Mouse (Mus musculus): Measurements from ENCODE around the gene Sec61b. TPM values are rescaled to one million over a fixed set of nuclear protein-coding genes. Genes with fewer than 3 reads are reported as not detected.

The Sec61b gene
- total and polyA plus RNA-seq, 2 experiments from 2014 or later, result 228 to 247 TPM

GRCm38 (mm10) chr4:47497811-47498385, 23.4 kb downstream of the Sec61b start:
- DNase-seq (ENCODE audit: low spot score), result no peak
- 65% methylated on average over 7 of the region's 7 CpGs for WGBS

GRCm38 (mm10) chr4:47499121-47499545, 24.7 kb downstream of the Sec61b start:
- H3K4me2 ChIP-seq (ENCODE audit: low read depth, low read length), result no peak overlapping the region
- ATAC-seq, result no peak
- WGBS, result 70% methylated on average over 10 of the region's 10 CpGs

More at GRCm38 (mm10) chr4:47497811-47498385, 23.4 kb downstream of the Sec61b start:
- Histone ChIP-seq H3K36me3 (ENCODE audit: insufficient read depth, low read length) (no peaks in the 10 kb centered on the region), H3K9ac (replicated peaks; ENCODE audit: low read length) (no peak overlapping the region), H3K4me2 (ENCODE audit: low read depth, low read length) (no peak overlapping the region), H3K4me1 (ENCODE audit: insufficient read depth, low read length) (no peaks in the 10 kb centered on the region), H3K9me3 (ENCODE audit: low read length) (no peaks in the 10 kb centered on the region), H3K27me3 (ENCODE audit: insufficient read depth, low read length) (no peaks in the 10 kb centered on the region), H3K4me3 (ENCODE audit: low read length) (no peak overlapping the region), H3K27ac (no peak overlapping the region)
- ATAC-seq, result no peak
- TF ChIP-seq CTCF (IDR thresholded peaks at IDR 0.05; ENCODE audit: low read depth), result no peak

GRCm38 (mm10) chr4:47502546-47502971, 28.1 kb downstream of the Sec61b start:
- DNase-seq (ENCODE audit: low spot score), result peak; percentile 79
- no peaks in the 10 kb centered on the region for H3K36me3 ChIP-seq (ENCODE audit: insufficient read depth, low read length)
- ATAC-seq, result peak; percentile 66; the same call in 1 of the 2 replicates
- no peaks in the 10 kb centered on the region for H3K4me1 ChIP-seq (ENCODE audit: insufficient read depth, low read length)
- H3K27ac ChIP-seq, result no peak overlapping the region
- no peak overlapping the region for H3K4me3 ChIP-seq (ENCODE audit: low read length)
- H3K9me3 ChIP-seq (ENCODE audit: low read length), result no peaks in the 10 kb centered on the region
- H3K9ac ChIP-seq (replicated peaks; ENCODE audit: low read length), result no peak overlapping the region
- 0 out of 2 replicates have a peak overlapping the region, but pooled peaks have one; percentile 10 for H3K4me2 ChIP-seq (ENCODE audit: low read depth, low read length)
- 33% methylated on average over 4 of the region's 4 CpGs for WGBS
- peak; percentile 85 for TF ChIP-seq CTCF (IDR thresholded peaks at IDR 0.05; ENCODE audit: low read depth)
- H3K27me3 ChIP-seq (ENCODE audit: insufficient read depth, low read length), result no peaks in the 10 kb centered on the region

More at GRCm38 (mm10) chr4:47499121-47499545, 24.7 kb downstream of the Sec61b start:
- no peaks in the 10 kb centered on the region for H3K4me1 ChIP-seq (ENCODE audit: insufficient read depth, low read length)
- no peak overlapping the region for H3K4me3 ChIP-seq (ENCODE audit: low read length)
- TF ChIP-seq CTCF (IDR thresholded peaks at IDR 0.05; ENCODE audit: low read depth), result no peak
- no peaks in the 10 kb centered on the region for H3K9me3 ChIP-seq (ENCODE audit: low read length)
- H3K9ac ChIP-seq (replicated peaks; ENCODE audit: low read length), result no peak overlapping the region
- no peaks in the 10 kb centered on the region for H3K36me3 ChIP-seq (ENCODE audit: insufficient read depth, low read length)
- H3K27ac ChIP-seq, result no peak overlapping the region
- DNase-seq (ENCODE audit: low spot score), result no peak
- no peaks in the 10 kb centered on the region for H3K27me3 ChIP-seq (ENCODE audit: insufficient read depth, low read length)

- peak; percentile 28 for DNase-seq (ENCODE audit: low spot score)
- TF ChIP-seq CTCF (IDR thresholded peaks at IDR 0.05; ENCODE audit: low read depth), result no peak
Observed at GRCm38 (mm10) chr4:47503045-47503444, 28.6 kb downstream of the Sec61b start.

GRCm38 (mm10) chr4:47504841-47505517, 30.5 kb downstream of the Sec61b start:
- Histone ChIP-seq H3K27ac (no peak overlapping the region), H3K36me3 (ENCODE audit: insufficient read depth, low read length) (no peaks in the 10 kb centered on the region), H3K9me3 (ENCODE audit: low read length) (no peaks in the 10 kb centered on the region), H3K4me1 (ENCODE audit: insufficient read depth, low read length) (no peaks in the 10 kb centered on the region), H3K4me2 (ENCODE audit: low read depth, low read length) (no peak overlapping the region), H3K9ac (replicated peaks; ENCODE audit: low read length) (no peak overlapping the region), H3K4me3 (ENCODE audit: low read length) (no peak overlapping the region), H3K27me3 (ENCODE audit: insufficient read depth, low read length) (no peaks in the 10 kb centered on the region)
- WGBS, result 88% methylated on average over 10 of the region's 10 CpGs
- no peak for TF ChIP-seq CTCF (IDR thresholded peaks at IDR 0.05; ENCODE audit: low read depth)
- no peak for ATAC-seq
- no peak for DNase-seq (ENCODE audit: low spot score)

More at GRCm38 (mm10) chr4:47503045-47503444, 28.6 kb downstream of the Sec61b start:
- no peaks in the 10 kb centered on the region for H3K4me1 ChIP-seq (ENCODE audit: insufficient read depth, low read length)
- H3K9ac ChIP-seq (replicated peaks; ENCODE audit: low read length), result no peak overlapping the region
- WGBS, result 74% methylated on average over 6 of the region's 6 CpGs
- no peaks in the 10 kb centered on the region for H3K27me3 ChIP-seq (ENCODE audit: insufficient read depth, low read length)
- no peak overlapping the region for H3K27ac ChIP-seq
- no peak for ATAC-seq
- H3K4me2 ChIP-seq (ENCODE audit: low read depth, low read length), result 0 out of 2 replicates have a peak overlapping the region, but pooled peaks have one; percentile 10
- H3K36me3 ChIP-seq (ENCODE audit: insufficient read depth, low read length), result no peaks in the 10 kb centered on the region
- H3K9me3 ChIP-seq (ENCODE audit: low read length), result no peaks in the 10 kb centered on the region
- no peak overlapping the region for H3K4me3 ChIP-seq (ENCODE audit: low read length)

GRCm38 (mm10) chr4:47518551-47519181, 44.2 kb downstream of the Sec61b start:
- TF ChIP-seq CTCF (IDR thresholded peaks at IDR 0.05; ENCODE audit: low read depth), result no peak
- Histone ChIP-seq H3K9ac (replicated peaks; ENCODE audit: low read length) (no peak overlapping the region), H3K9me3 (ENCODE audit: low read length) (no peaks in the 10 kb centered on the region), H3K27me3 (ENCODE audit: insufficient read depth, low read length) (no peaks in the 10 kb centered on the region), H3K4me2 (ENCODE audit: low read depth, low read length) (no peak overlapping the region), H3K36me3 (ENCODE audit: insufficient read depth, low read length) (no peaks in the 10 kb centered on the region), H3K4me1 (ENCODE audit: insufficient read depth, low read length) (no peaks in the 10 kb centered on the region), H3K4me3 (ENCODE audit: low read length) (no peak overlapping the region), H3K27ac (peak overlapping the region; percentile 45)
- ATAC-seq, result peak; percentile 75
- DNase-seq (ENCODE audit: low spot score), result peak; percentile 57
- 30% methylated on average over 12 of the region's 12 CpGs for WGBS

Measured in hindbrain, postnatal 0 days (tissue).